Mouse (Mus musculus) liver, embryonic 14.5 days (tissue): ENCODE results near the gene Zbtb7b.
A peak's percentile ranks its signal among the peaks of the same experiment; 100 is the strongest.

ENCODE experiments used
- CTCF ChIP-seq: IDR thresholded peaks from 2 replicates; pipeline ENCODE4 v1.5.1; 2016; ENCODE audit warnings: antibody characterized with exemption, low read depth, control low read depth
- EP300 ChIP-seq: IDR thresholded peaks from 2 replicates; pipeline ENCODE4 v1.6.1; 2016; ENCODE audit warnings: antibody characterized with exemption, low read depth

- TF ChIP-seq EP300 (no peak), CTCF (peak; percentile 91)
These were observed 55.2 kb downstream of the Zbtb7b start for GRCm38 (mm10) chr3:89339416-89339815.
